Mouse (Mus musculus): ENCODE measurements around the gene Btn1a1. TPM values are rescaled to one million over a fixed set of nuclear protein-coding genes. Genes with fewer than 3 reads are reported as not detected.

Gene Btn1a1
- total RNA-seq, 2 experiments from 2014 or later: 0.11 to 0.24 TPM

- no peak for DNase-seq
Observed at GRCm38 (mm10) chr13:23412630-23413521, 52.8 kb downstream of the Btn1a1 start.

GRCm38 (mm10) chr13:23412211-23412629 lies 53.5 kb downstream of the Btn1a1 start:
- DNase-seq: no peak

GRCm38 (mm10) chr13:23411311-23412210 lies 54.1 kb downstream of the Btn1a1 start:
- no peak for DNase-seq

- DNase-seq: no peak
Observed at GRCm38 (mm10) chr13:23410632-23411031, 55.1 kb downstream of the Btn1a1 start.

Other genes with a start within 250 kb of the Btn1a1 start
- not detected for gene Vmn1r222, start 230.0 kb downstream of the Btn1a1 start, total RNA-seq (2021)
- gene Vmn1r223, start 218.8 kb downstream of the Btn1a1 start, total RNA-seq (2021): not detected
- 10 to 100 TPM; 17.6 to 23.5 TPM for gene Zfp322a, start 96.7 kb downstream of the Btn1a1 start, total RNA-seq (2021)
- 1 to 10 TPM; 5.0 to 5.6 TPM for gene Abt1, start 42.0 kb downstream of the Btn1a1 start, total RNA-seq (2021)
- not detected for gene Btn2a2, start 23.0 kb upstream of the Btn1a1 start, total RNA-seq (2021)
- gene Hist1h4h, start 65.1 kb upstream of the Btn1a1 start, total RNA-seq (2021): 1,000 to 10,000 TPM; 1,227 to 1,327 TPM
- gene Hist1h2af, start 68.0 kb upstream of the Btn1a1 start, total RNA-seq (2021): 100 to 1,000 TPM; 480 to 499 TPM
- gene Hist1h3g, start 69.5 kb upstream of the Btn1a1 start, total RNA-seq (2021): 100 to 1,000 TPM; 165 to 172 TPM
- 10 to 100 TPM; 23.5 to 23.8 TPM for gene Hist1h2bh, start 77.5 kb upstream of the Btn1a1 start, total RNA-seq (2021)
- 100 to 1,000 TPM; 121 to 128 TPM for gene Hist1h3f, start 78.2 kb upstream of the Btn1a1 start, total RNA-seq (2021)
- 100 to 1,000 TPM; 802 to 855 TPM for gene Hist1h4f, start 85.7 kb upstream of the Btn1a1 start, total RNA-seq (2021)
- 10 to 100 TPM; 40.0 to 43.0 TPM for gene Hist1h1d, start 87.4 kb upstream of the Btn1a1 start, total RNA-seq (2021)
- 100 to 1,000 TPM; 299 to 323 TPM for gene Hist1h3e, start 96.5 kb upstream of the Btn1a1 start, total RNA-seq (2021)
- gene Hist1h2ae, start 105.3 kb upstream of the Btn1a1 start, total RNA-seq (2021): 10 to 100 TPM; 77.0 to 85.3 TPM
- gene Hist1h2bg, start 105.5 kb upstream of the Btn1a1 start, total RNA-seq (2021): 100 to 1,000 TPM; 624 to 645 TPM
- gene Hist1h2bf, start 108.3 kb upstream of the Btn1a1 start, total RNA-seq (2021): 100 to 1,000 TPM; 278 to 296 TPM
- 10 to 100 TPM; 62.5 to 79.1 TPM for gene Hist1h2ad, start 108.5 kb upstream of the Btn1a1 start, total RNA-seq (2021)
- gene Hist1h3d, start 109.9 kb upstream of the Btn1a1 start, total RNA-seq (2021): 10 to 100 TPM; 52.4 to 58.7 TPM
- gene Hist1h4d, start 115.7 kb upstream of the Btn1a1 start, total RNA-seq (2021): 100 to 1,000 TPM; 322 to 324 TPM
- gene Hist1h2be, start 155.2 kb upstream of the Btn1a1 start, total RNA-seq (2021): 10 to 100 TPM; 38.8 to 42.2 TPM
- 100 to 1,000 TPM; 269 to 306 TPM for gene Hist1h1e, start 156.7 kb upstream of the Btn1a1 start, total RNA-seq (2021)
- 10 to 100 TPM; 11.4 to 11.7 TPM for gene Hist1h2ac, start 218.0 kb upstream of the Btn1a1 start, total RNA-seq (2021)
- gene Hist1h2bc, start 218.3 kb upstream of the Btn1a1 start, total RNA-seq (2021): 10 to 100 TPM; 44.8 to 56.0 TPM
- 1 to 10 TPM; 1.6 to 1.8 TPM for gene Hist1h1t, start 229.9 kb upstream of the Btn1a1 start, total RNA-seq (2021)
- 100 to 1,000 TPM; 167 to 175 TPM for gene Hist1h4c, start 232.6 kb upstream of the Btn1a1 start, total RNA-seq (2021)
- gene Hfe, start 245.0 kb upstream of the Btn1a1 start, total RNA-seq (2021): 10 to 100 TPM; 19.7 to 21.0 TPM

Measured in heart, postnatal 4 days (tissue).